Mouse (Mus musculus) thymus, postnatal 0 days (tissue): ENCODE measurements at regions not wholly inside any gene's neighbourhood (a gene's known extent, or its start where the extent isn't known, plus 50 kb on each side); places are given as distances from the start of the nearest gene placed in this dataset.

Experiments
- DNase-seq: peaks from one replicate; pipeline ENCODE4 v3.0.0-alpha.2; 2015; ENCODE audit warnings: low spot score

DNA sequence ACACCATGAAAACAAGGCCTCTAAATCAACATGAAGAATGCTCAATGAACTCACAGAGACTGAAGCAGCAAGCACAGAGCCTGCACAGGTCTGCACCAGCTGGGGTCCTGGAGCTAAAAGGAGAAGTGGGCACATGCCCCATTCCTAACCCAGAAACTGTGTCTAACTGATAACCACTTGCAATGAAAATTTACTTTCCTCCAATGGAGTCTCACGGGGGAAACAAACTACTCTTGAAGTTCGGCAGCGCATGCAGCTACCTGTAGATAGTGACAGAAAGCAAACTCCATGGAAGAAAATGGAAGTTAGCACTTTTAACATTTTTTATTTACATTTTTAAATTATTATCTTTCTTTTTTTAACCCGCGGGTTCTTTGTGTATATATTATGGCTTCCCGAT lies 76.8 kb upstream of the Akap6 start:
- no peak for DNase-seq

DNA sequence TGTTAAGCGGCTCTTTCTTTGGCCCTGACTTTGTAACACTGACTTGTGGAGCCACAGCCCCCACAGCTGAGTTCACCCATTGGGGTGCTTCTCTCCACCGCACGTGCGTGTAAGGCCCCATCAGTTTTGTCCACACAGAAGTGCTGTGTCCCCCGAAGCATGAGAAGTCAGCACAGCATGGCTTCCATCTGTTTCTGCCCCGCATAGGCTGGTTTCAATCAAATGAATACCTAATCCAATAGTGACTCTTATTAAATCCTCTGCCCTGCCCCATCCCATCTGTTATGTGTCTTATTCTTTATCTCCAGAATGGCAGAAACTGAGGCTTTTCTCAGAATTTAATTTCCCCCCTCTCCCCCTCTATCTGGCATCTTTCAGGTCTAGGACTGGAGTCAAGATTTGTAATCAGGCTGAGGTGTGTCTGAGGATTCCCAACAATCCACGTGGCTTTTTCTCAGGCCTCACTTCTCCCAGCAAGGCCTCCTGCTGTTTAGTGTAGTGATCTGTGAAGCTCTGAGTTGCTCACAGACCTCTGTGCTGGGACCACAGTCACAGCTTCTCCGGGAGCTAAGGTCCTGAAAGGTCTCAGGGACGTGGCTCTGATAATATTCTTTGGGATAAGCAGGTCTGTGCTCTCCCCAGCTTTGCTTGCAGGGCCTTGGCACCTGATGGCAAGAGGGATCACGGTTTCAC lies 75.6 kb upstream of the Akap6 start:
- DNase-seq, result no peak

DNA sequence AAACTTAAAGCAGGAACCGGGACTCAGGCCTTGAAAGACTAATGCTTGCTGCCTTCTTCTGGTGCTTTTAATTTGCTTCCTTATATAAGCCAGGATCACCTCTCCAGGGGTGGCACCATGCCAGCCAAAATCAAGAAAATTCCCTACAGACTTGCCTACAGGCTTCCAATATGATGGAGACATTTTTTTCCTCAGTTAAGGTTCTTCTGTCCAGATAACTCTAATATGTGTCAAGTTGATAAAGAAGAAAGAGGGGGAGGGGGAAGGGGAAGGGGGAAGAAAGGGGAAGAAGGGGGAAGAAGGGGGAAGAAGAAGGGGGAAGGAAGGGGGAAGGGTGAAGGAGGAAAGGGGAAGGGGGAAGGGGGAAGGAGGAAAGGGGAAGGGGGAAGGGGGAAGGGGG lies 74.3 kb upstream of the Akap6 start:
- no peak for DNase-seq

DNA sequence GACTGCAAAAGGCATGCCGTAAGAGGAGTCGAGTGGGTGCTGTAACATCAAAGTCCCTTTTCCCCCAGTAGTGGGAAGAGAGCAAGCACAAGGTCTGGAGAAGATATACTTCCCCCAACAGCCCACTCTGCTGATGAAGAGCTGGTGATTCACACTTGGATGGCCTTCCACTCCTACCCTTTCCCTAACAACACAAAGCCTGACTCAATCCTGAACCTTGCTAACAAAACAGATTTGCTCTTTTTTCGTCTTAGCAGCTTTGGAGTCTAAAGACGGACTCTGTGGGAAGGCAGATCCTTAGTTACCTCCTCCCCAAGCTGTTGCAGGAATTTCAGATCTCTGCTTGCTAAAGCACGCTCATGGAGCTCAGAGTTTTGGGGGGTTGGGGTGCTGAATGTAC lies 70.4 kb upstream of the Akap6 start:
- no peak for DNase-seq

DNA sequence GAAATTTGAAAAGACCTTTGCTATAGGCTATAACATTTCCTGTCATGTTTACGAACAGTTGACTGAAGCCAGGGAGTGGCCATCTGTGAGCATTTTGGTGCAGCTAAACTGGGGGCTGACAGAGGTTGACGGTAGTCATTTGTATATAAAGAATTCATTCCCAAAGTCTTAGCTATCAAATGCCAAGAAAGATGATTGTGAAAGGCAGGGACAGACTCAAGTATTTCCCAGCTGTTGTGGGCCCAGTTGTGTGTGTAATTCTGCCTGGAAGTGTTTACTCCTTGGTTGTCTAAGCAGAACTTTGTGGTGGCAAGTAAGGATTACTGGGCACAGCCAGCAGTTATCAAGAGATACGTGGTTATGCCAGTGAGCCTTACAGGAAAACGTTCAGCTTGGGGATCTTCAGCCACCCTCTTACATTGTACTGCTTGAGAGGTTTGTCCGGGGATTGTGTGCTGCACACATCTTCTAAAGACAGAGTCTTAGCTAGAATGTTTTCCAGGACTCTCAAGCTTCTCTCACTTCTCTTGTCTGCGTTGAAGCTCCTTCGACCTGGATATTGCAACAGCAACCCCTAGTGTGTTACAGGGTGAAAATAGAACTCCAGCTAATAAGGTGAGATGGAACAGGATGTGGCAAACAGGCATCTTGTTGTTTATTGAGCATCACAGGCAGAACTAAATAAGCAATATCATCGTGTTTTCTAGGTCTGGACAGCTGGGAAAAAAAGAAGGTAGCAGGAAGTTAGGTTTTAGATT lies 63.9 kb upstream of the Akap6 start:
- DNase-seq, result no peak

DNA sequence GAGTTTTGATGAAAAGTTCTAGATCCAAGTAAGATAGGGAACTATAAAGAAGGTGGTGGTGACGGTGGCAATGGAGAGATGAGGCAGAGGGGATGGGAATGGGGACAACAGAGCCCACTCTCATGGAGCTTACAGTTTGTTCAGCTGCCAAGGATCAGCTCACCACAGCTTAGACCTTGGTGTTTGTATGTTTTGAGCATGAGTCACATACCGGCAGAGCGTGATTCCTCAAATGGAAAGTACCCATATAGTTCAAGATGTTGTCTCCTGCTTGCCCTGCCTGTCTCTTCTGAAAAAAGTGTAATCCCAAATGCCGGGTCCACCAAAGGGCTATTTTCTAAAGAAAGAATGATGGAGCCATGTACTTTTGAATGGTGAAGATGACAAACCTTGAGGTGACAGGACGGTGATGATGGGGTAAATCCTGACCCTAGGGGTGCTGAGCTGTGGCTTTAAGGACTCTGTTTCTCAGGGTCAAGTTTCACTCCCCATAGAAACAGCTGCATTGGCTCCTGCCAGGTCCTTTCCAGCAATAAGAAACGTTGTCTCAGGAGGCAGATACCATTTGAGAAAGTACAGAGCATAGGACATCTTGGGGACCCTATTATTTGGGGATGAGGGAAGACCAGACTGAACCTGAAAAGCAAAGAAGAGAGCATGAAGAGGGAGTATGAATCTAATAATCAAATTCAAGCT lies 62.8 kb upstream of the Akap6 start:
- no peak for DNase-seq

DNA sequence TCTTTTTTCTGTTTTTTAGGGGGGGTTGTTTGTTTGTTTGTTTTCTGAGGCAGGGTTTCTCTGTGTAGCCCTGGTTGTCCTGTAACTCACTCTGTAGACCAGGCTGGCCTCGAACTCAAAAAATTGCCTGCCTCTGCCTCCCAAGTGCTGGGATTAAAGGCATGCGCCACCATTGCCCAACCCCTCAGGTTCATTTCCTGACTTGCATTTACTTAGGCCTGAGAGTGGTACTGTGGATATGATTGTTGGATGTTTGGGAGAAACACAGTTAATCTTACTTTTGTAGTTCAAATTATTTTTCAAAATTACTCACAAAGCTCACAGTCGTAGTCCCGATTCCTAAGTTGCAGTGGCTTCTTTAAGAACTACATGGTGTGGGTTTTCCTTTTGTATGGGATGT lies 62.3 kb upstream of the Akap6 start:
- no peak for DNase-seq

DNA sequence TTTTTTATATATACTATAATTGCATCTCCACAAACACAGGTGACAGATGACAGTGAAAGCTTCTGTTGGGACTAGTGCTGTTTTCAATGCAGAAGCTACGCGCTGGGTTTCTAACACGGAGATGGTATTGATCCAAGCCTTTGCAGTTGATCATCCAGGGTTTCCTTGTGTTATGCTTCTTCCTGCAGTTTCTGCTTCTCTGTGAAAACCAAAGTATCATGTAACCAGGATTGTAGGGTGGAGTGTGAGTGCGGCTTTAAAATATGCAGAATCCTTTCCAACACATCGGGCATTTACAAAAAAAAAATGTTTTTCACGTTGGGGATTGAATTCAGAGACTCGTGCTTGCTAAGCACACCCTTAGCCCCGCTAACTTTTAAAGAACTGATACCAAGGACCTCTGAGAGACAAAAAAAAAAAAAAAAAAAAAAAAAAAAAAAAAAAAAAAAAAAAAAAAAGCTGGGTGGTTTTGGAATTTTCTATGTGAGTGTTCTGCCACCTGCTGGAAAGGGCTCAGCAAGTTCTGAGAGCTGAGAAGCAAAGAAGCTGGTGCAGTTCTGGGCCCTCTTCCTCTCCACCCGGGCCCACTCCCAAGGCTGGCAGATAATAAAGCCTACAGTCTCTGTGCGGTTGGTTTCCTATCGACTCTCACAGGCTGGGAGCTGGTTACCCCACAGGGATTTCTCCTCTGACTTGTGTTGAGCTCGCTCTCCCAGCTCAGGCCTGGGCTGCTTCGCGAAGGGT lies 61.5 kb upstream of the Akap6 start:
- peak; percentile 53 for DNase-seq

DNA sequence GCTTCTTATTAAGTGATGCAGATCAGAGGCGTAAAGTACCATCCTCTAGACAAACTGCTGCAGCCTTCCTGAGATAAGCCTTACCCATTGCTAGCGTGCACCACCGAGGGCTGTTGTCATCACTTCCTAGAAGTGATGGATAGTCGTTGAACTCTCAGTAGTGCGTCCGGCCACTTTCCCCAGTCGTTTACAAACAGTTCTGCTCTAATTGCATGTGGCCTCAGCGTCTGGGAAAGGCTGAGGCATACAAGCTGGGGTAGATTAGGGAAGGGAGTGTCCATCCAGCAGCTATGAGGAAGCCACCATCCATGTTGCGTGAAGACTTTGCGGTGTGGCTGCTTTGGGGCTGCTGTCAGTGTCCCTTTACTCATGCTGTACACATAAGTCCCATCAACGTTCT lies 60.7 kb upstream of the Akap6 start:
- no peak for DNase-seq

DNA sequence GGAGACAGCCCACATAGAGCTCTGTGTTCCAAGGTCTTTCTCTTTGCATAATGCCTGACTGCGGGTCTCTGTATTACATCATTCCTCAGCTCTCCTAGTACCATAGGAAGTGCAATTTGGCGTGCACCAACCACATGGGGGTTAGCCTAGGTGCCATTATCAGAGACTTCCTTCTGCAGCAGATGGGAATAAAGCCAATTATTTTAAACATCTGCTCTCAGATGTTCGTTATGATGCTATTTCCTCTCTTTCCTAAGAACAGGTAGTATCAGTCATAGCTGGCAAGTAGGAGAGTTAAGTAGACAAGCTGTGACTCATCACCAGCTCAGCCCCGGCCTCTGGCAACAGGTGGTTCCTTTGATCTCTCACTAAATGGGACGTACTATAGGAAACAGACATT lies 55.1 kb upstream of the Akap6 start:
- DNase-seq, result peak; percentile 72
